Mouse (Mus musculus): ENCODE data around the gene Sbk3. TPM values are rescaled to one million over a fixed set of nuclear protein-coding genes. Genes with fewer than 3 reads are reported as not detected.

Sbk3 gene
- polyA plus RNA-seq, 1 experiment, result not detected

DNA sequence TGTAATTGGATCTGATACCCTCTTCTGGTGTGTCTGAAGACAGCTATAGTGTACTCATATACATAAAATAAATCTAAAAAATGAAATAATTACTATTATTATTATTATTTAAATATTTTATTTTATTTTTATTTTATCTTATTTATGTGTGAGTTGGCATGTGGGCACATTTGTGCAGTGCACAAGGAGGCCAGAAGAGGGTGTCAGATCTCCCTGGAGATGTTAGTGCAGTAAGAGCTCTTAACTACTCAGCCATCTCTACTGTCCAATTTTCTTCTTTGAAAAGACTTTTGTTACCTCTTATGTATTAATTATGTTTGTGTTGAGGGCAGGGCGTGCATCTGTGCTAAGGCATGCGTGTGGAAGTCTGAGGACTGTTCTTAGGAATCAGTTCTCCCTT lies 28.9 kb upstream of the Sbk3 start:
- Histone ChIP-seq H3K27ac (ENCODE audit: insufficient read depth, low read depth, low read length) (no peak overlapping the region), H3K4me3 (ENCODE audit: low read depth, low read length) (no peak overlapping the region), H3K4me1 (ENCODE audit: control insufficient read depth, insufficient read depth, insufficient read length, low read length) (peaks cover 9% of the 10 kb centered on the region; the same call in 1 of the 2 replicates), H3K36me3 (ENCODE audit: control insufficient read depth, insufficient read depth, low read length) (no peaks in the 10 kb centered on the region), H3K27me3 (ENCODE audit: control insufficient read depth, insufficient read depth, low read length) (no peaks in the 10 kb centered on the region)
- WGBS, result 63% methylated on average over 2 of the region's 2 CpGs
- TF ChIP-seq CTCF (IDR thresholded peaks at IDR 0.05; ENCODE audit: extremely low read depth, insufficient read length, insufficient replicate concordance, low read depth, low read length) (no peak), POLR2A (IDR thresholded peaks at IDR 0.05; ENCODE audit: low read depth, low read length) (no peak)

DNA sequence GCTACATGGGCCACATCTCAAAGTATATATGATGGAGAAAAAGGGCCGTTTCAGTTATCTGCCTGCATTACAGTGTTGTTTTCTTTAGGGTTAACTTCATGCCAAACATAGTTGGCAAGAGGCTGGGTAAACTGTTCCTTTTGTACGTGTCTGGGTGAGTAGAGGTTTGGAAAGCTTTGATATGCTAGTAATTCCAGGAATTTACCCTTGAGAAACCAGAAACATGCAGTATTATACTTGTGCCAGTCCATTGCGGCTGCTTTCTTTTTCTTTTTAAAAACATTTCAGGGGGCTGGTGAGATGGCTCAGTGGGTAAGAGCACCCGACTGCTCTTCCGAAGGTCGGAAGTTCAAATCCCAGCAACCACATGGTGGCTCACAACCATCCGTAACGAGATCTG lies 26.0 kb upstream of the Sbk3 start:
- no peaks in the 10 kb centered on the region for H3K27me3 ChIP-seq (ENCODE audit: control insufficient read depth, insufficient read depth, low read length)
- WGBS, result 63% methylated on average over 8 of the region's 8 CpGs
- H3K4me3 ChIP-seq (ENCODE audit: low read depth, low read length), result no peak overlapping the region
- no peak overlapping the region for H3K27ac ChIP-seq (ENCODE audit: insufficient read depth, low read depth, low read length)
- peaks cover 11% of the 10 kb centered on the region; the same call in 1 of the 2 replicates for H3K36me3 ChIP-seq (ENCODE audit: control insufficient read depth, insufficient read depth, low read length)
- peaks cover 9% of the 10 kb centered on the region; the same call in 1 of the 2 replicates for H3K4me1 ChIP-seq (ENCODE audit: control insufficient read depth, insufficient read depth, insufficient read length, low read length)
- TF ChIP-seq CTCF (IDR thresholded peaks at IDR 0.05; ENCODE audit: extremely low read depth, insufficient read length, insufficient replicate concordance, low read depth, low read length), result no peak
- TF ChIP-seq POLR2A (IDR thresholded peaks at IDR 0.05; ENCODE audit: low read depth, low read length), result no peak

DNA sequence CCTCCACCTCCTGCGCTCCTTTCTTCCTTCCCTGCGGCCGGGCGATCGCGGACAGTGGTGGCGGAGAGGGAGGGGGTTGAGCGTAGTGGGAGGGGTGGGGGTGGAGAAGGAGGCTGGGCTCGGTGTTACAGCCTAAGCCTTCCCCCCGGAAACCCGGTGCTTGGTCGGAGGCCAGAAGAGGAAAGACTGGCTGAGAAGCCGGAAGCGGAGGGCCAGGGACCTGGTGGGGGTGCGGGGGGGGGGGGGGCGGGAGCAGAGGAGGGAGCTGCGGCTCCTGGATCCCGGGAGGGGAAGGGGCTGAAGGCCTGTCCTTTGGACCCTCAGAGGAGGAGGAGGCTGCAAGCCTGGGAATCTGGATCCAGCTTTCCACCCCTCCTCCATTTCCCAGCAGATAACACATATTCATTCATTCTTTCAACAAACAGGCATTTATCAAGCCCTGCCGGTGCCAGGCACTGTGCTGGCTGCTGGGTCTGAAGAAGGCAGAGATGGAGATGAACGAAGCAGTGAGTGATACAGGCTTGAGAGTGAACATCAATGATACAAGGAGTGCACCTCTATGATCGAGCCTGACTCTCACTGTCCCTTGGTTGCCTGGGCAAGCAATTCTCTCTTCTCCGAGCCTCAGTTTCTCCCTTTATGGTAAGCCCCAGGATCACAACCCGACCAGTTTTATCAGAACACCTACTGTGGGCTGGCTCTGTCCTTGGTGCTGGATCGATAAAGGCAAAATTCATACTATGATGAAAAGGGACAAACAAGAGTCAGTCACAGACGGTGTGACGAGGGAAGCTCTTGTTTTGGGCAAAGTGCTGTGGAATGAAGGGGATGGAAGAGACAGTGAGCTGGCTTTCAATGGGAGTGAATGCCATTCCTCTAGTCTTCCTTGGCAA lies 25.3 kb upstream of the Sbk3 start, which contains the start of gene Zfp579:
TSS of gene Zfp579 (minus strand) at position 156 of the 893 bp plus-strand sequence.
- Histone ChIP-seq H3K36me3 (ENCODE audit: control insufficient read depth, insufficient read depth, low read length) (peaks cover 11% of the 10 kb centered on the region; the same call in 1 of the 2 replicates), H3K4me3 (ENCODE audit: low read depth, low read length) (peak within 1 kb of the TSS; percentile 98), H3K27me3 (ENCODE audit: control insufficient read depth, insufficient read depth, low read length) (no peaks in the 10 kb centered on the region), H3K27ac (ENCODE audit: insufficient read depth, low read depth, low read length) (0 out of 2 replicates have a peak within 1 kb of the TSS, but pooled peaks have one; percentile 3), H3K4me1 (ENCODE audit: control insufficient read depth, insufficient read depth, insufficient read length, low read length) (peaks cover 9% of the 10 kb centered on the region; the same call in 1 of the 2 replicates)
- 3% methylated on average over 24 of the region's 26 CpGs for WGBS
- TF ChIP-seq POLR2A (IDR thresholded peaks at IDR 0.05; ENCODE audit: low read depth, low read length) (no peak), CTCF (IDR thresholded peaks at IDR 0.05; ENCODE audit: extremely low read depth, insufficient read length, insufficient replicate concordance, low read depth, low read length) (no peak)

DNA sequence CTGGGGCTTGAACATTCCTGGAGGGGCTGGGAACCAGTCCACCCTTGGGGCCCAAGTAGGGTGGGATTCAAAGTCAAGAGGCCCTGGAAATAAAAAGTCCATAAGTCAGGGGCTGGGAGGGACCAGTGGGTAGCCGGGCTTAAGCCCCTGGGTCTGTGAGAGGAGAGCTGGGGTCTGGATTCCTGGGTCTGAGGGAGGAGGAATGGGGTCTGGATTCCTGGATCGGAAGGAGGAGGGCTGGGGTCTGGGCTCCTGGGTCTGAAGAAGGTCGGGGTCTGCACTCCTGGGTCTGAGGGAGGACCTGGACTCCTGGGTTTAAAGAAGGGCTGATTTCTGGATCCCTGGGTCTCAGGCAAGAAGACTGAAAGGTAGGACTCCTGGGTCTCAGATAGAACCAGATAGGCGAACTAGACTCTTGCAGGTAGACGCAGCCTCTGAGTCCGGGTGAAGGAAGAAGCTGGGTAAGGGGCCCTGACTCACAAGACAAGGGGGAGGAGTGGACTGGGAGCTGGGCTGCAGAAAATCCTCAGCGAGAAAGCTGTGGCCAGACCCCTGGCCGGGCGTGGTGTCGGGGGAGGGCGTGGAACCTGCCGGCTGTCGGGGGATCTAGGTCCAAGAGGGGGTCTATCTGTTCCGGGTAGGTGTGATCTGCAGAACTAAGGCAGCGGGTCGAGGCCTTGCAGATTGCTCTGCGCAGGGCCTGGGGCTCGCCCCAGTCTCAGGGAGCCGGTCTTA lies 24.5 kb upstream of the Sbk3 start:
- no peaks in the 10 kb centered on the region for H3K27me3 ChIP-seq (ENCODE audit: control insufficient read depth, insufficient read depth, low read length)
- WGBS, result 8% methylated on average over 19 of the region's 19 CpGs

DNA sequence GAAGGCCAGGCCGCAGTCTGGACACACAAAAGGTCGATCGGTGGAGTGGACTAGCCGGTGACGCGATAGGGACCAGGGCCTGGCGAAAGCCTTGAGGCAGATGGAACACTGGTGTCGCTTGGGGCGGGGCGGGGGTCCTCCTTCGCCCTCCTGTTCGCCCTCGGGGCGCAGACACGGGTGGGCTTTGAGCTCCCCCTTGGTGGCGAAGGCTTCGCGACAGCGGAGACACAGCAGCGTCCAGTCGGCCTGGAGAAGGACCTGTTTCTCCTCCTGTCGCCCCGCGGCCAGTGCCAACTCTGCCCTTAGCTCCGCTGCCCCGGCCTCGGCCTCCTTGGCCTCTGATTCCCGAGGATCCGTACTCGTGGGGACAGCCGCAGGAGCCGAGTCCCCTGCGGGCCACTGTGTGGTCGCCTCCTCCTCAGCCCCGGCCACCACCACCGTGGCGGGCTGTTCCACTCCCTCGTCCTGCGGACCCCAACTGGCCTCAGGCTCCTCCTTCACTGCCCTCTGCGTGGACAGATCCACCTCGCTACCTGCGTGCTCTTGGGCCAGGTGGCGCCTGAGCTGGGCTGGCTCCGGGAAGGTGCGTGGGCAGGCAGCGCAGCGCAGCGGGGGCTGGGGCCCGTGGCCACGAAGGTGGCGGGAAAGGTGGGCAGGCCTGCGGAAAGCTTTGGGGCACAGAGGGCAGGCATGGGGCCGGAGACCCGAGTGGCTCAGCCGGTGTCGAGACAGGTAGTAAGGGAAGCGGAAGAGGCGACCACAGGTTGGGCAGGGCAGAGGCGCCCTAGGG lies 23.2 kb upstream of the Sbk3 start:
- WGBS, result 83% methylated on average over 59 of the region's 59 CpGs
- Histone ChIP-seq H3K36me3 (ENCODE audit: control insufficient read depth, insufficient read depth, low read length) (peaks cover 11% of the 10 kb centered on the region; the same call in 1 of the 2 replicates), H3K27me3 (ENCODE audit: control insufficient read depth, insufficient read depth, low read length) (no peaks in the 10 kb centered on the region), H3K4me1 (ENCODE audit: control insufficient read depth, insufficient read depth, insufficient read length, low read length) (peaks cover 9% of the 10 kb centered on the region; the same call in 1 of the 2 replicates), H3K4me3 (ENCODE audit: low read depth, low read length) (no peak overlapping the region), H3K27ac (ENCODE audit: insufficient read depth, low read depth, low read length) (no peak overlapping the region)
- TF ChIP-seq POLR2A (IDR thresholded peaks at IDR 0.05; ENCODE audit: low read depth, low read length), result no peak
- TF ChIP-seq CTCF (IDR thresholded peaks at IDR 0.05; ENCODE audit: extremely low read depth, insufficient read length, insufficient replicate concordance, low read depth, low read length), result no peak

More for the DNA sequence above, 24.5 kb upstream of the Sbk3 start:
- no peak overlapping the region for H3K27ac ChIP-seq (ENCODE audit: insufficient read depth, low read depth, low read length)
- TF ChIP-seq POLR2A (IDR thresholded peaks at IDR 0.05; ENCODE audit: low read depth, low read length) (no peak), CTCF (IDR thresholded peaks at IDR 0.05; ENCODE audit: extremely low read depth, insufficient read length, insufficient replicate concordance, low read depth, low read length) (no peak)
- H3K4me1 ChIP-seq (ENCODE audit: control insufficient read depth, insufficient read depth, insufficient read length, low read length), result peaks cover 9% of the 10 kb centered on the region; the same call in 1 of the 2 replicates
- H3K4me3 ChIP-seq (ENCODE audit: low read depth, low read length), result peak overlapping the region; percentile 98
- peaks cover 11% of the 10 kb centered on the region; the same call in 1 of the 2 replicates for H3K36me3 ChIP-seq (ENCODE audit: control insufficient read depth, insufficient read depth, low read length)

DNA sequence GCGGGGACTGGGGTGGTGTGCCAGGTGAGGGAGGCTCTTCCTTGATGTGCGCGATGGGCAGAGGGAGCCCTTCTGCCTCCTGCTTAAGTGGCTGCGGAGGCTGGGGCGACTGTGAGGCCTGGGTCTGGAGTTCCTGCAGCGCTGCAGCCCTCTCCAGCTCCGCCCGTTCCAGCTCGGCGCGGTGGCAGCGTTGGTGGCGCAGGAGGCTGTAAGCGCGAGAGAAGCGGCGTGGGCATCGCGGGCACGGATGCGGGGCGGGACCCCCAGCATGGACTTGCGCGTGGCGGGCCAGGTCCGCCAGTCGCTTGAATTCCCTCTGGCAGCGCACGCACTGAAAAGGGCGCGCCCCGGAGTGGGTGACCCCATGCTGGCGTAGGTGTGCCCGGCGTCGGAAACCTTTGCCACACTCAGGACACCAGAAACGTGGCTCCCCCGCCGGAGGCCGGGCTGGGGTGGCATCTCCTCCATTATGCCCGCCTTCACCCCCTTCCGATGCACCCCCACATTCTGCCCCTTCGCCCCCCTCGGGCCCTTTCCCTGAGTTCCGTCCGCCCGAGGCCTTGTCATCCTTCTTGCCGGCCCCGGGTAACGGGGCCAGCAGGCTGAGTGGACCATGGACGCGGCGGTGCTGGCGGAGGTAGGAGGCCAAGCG lies 22.5 kb upstream of the Sbk3 start:
- no peaks in the 10 kb centered on the region for H3K27me3 ChIP-seq (ENCODE audit: control insufficient read depth, insufficient read depth, low read length)
- H3K36me3 ChIP-seq (ENCODE audit: control insufficient read depth, insufficient read depth, low read length), result peaks cover 11% of the 10 kb centered on the region; the same call in 1 of the 2 replicates
- TF ChIP-seq CTCF (IDR thresholded peaks at IDR 0.05; ENCODE audit: extremely low read depth, insufficient read length, insufficient replicate concordance, low read depth, low read length), result no peak
- peaks cover 9% of the 10 kb centered on the region; the same call in 1 of the 2 replicates for H3K4me1 ChIP-seq (ENCODE audit: control insufficient read depth, insufficient read depth, insufficient read length, low read length)
- H3K27ac ChIP-seq (ENCODE audit: insufficient read depth, low read depth, low read length), result no peak overlapping the region
- WGBS, result 86% methylated on average over 53 of the region's 55 CpGs
- no peak overlapping the region for H3K4me3 ChIP-seq (ENCODE audit: low read depth, low read length)

Data from small intestine, adult 2 months (tissue).